Mouse (Mus musculus) liver, embryonic 14.5 days (tissue): ENCODE measurements around the gene Olfr102.

Experiments used
- CTCF ChIP-seq: IDR thresholded peaks from 2 replicates; pipeline ENCODE4 v1.5.1; 2016; ENCODE audit warnings: antibody characterized with exemption, low read depth, control low read depth
- EP300 ChIP-seq: IDR thresholded peaks from 2 replicates; pipeline ENCODE4 v1.6.1; 2016; ENCODE audit warnings: antibody characterized with exemption, low read depth

DNA sequence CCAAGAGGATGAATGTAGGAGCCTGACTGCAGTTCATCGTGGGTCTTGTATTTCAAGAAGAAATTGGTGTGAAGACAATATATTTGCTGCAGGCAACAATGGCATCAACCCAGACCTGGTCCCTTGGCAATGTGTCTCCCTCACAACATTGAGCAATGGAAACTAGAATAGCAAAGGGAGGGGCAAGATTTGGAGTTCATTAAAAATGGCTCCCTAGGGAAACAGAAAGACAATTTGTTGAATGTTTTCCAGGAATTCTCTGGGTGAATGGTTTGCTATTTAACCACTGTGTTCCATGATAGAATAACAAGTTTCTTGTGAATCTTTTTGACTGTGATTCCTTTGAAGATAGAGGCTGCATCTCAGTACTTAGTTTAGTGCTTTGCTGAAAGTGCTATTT is 53.2 kb downstream of the Olfr102 start, which contains the start of gene Olfr98:
- TF ChIP-seq CTCF, result no peak
- TF ChIP-seq EP300, result no peak
